Mouse (Mus musculus): ENCODE measurements around the gene Atn1.

DNA sequence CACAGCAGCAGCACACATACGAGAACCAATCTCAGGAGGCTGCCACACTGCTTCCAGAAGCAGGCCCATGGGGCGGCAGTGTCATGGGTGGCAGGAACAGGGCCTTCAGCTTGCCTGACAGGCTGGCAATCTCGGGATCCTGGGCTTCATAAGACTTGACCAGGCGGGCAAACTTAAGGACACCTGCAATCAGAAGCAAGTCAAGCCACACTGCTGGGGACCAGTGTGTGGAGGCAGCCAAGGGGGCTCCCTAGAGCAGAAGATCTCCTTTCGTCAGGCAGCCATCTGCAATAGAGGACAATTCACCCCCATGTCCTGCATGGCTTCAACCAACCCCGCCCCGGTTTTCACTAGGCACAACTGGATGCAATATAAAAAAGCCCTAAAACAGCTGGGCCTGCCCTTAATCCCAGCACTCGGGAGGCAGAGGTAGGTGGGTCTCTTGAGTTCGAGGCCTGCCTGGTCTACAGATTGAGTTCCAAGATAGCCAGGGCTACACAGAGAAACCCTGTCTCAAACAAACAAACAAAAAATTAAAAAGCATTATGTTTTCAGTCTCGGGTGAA is 17.0 kb downstream of the Atn1 start:
- TF ChIP-seq CTCF (IDR thresholded peaks at IDR 0.05; ENCODE audit: borderline replicate concordance, insufficient read depth, low read depth, low read length): no peak
- no peak for TF ChIP-seq POLR2A (IDR thresholded peaks at IDR 0.05; ENCODE audit: borderline replicate concordance, insufficient read depth, low read length)

All from cerebellum, adult 2 months (tissue).